Mouse (Mus musculus) ES-E14 (cell line): Measurements from ENCODE around the gene Dpysl5. TPM values are rescaled to one million over a fixed set of nuclear protein-coding genes. Genes with fewer than 3 reads are reported as not detected.

ENCODE experiments used
- DNase-seq: peaks from one replicate; pipeline ENCODE4 v3.0.0-alpha.2; 2013; ENCODE audit warnings: low read depth, low spot score
- H3K27ac ChIP-seq: 2 replicates; pipeline ENCODE4 v1.5.1; 2012; ENCODE audit warnings: low read depth, mild to moderate bottlenecking, low read length, moderate library complexity, mixed read lengths; ENCODE audit not compliant: poor library complexity, insufficient read depth, severe bottlenecking
- H3K36me3 ChIP-seq: 2 replicates; pipeline ENCODE4 v1.6.1; 2012; ENCODE audit warnings: mild to moderate bottlenecking, low read length, moderate library complexity, mixed read lengths; ENCODE audit not compliant: control insufficient read depth, poor library complexity, insufficient read depth, severe bottlenecking
- H3K4me1 ChIP-seq, 2 experiments: fragments of 150-350 bp in 1 of 2; sonication (generic) in 1 of 2; 2 replicates each; pipeline ENCODE4 v1.6.1; 2012; ENCODE audit warnings: low read length in 2 of 2, mild to moderate bottlenecking in 1 of 2, mixed read lengths in 1 of 2; ENCODE audit not compliant: control insufficient read depth in 2 of 2, insufficient read depth in 2 of 2, poor library complexity in 1 of 2
- H3K4me3 ChIP-seq, 2 experiments: fragments of 150-350 bp in 1 of 2; sonication (generic) in 1 of 2; 2 replicates each; pipeline ENCODE4 v1.5.1; 2012; ENCODE audit warnings: low read length in 2 of 2, low read depth in 1 of 2, mild to moderate bottlenecking in 1 of 2, mixed read lengths in 1 of 2; ENCODE audit not compliant: insufficient read depth in 1 of 2, poor library complexity in 1 of 2, severe bottlenecking in 1 of 2
- H3K9ac ChIP-seq: 2 replicates; pipeline ENCODE4 v1.6.1; 2012; ENCODE audit warnings: low read depth, mild to moderate bottlenecking, low read length, mixed read lengths; ENCODE audit not compliant: poor library complexity, insufficient read depth, severe bottlenecking
- H3K9me3 ChIP-seq: fragments of 150-350 bp; sonication (generic); 2 replicates; pipeline ENCODE4 v1.6.1; 2012; ENCODE audit warnings: low read depth, mild to moderate bottlenecking, low read length; ENCODE audit not compliant: control insufficient read depth, insufficient read depth
- CHD2 ChIP-seq: IDR thresholded peaks from 2 replicates; pipeline ENCODE4 v1.6.1; 2014; ENCODE audit warnings: mild to moderate bottlenecking, low read depth, low read length, inconsistent platforms
- HCFC1 ChIP-seq: IDR thresholded peaks from 2 replicates; pipeline ENCODE4 v1.6.1; 2012; ENCODE audit warnings: low read length, inconsistent platforms, borderline replicate concordance; ENCODE audit not compliant: insufficient read depth
- MAFK ChIP-seq: IDR thresholded peaks from 2 replicates; pipeline ENCODE4 v1.6.1; 2014; ENCODE audit warnings: mild to moderate bottlenecking, low read depth, low read length, inconsistent platforms; ENCODE audit not compliant: insufficient read depth
- ZC3H11A ChIP-seq: IDR thresholded peaks from 2 replicates; pipeline ENCODE4 v1.6.1; 2012; ENCODE audit warnings: low read depth, mild to moderate bottlenecking, inconsistent platforms, low read length, borderline replicate concordance
- ZNF384 ChIP-seq: IDR thresholded peaks from 2 replicates; pipeline ENCODE4 v1.6.1; 2012; ENCODE audit warnings: low read depth, low read length, inconsistent platforms
- in situ Hi-C, 2 experiments: fragments of 600-800 bp; cut with MboI; formaldehyde crosslinking; loops; one replicate each; pipeline ENCODE4 v1.15.1; 2025; ENCODE audit warnings: low sequenced_read_pairs in 2 of 2, inconsistent platforms in 1 of 2; ENCODE audit not compliant: unreplicated experiment in 2 of 2
- total RNA-seq: library from RNA; depleted of rRNA; stranded (reverse); fragments of 300-350 nt; gene quantifications from 2 replicates; pipeline ENCODE4 v1.2.3, GENCODE M21; 2012

The Dpysl5 gene
- total RNA-seq, 1 experiment: 5.3 TPM

GRCm38 (mm10) chr5:30739595-30739994 is 28.2 kb downstream of the Dpysl5 start:
- Histone ChIP-seq H3K9me3 (no peaks in the 10 kb centered on the region), H3K9ac (no peak overlapping the region), H3K4me1 (peaks cover 0 to 8% of the 10 kb centered on the region in 2 experiments; a peak in 1 of 4 replicates), H3K4me3 (no peak overlapping the region), H3K36me3 (peaks cover 5% of the 10 kb centered on the region; the same call in 1 of the 2 replicates), H3K27ac (no peak overlapping the region)
- in situ Hi-C loops: no loop called here
- DNase-seq: no peak
- TF ChIP-seq HCFC1 (no peak), CHD2 (no peak), MAFK (no peak), ZC3H11A (no peak), ZNF384 (no peak)

GRCm38 (mm10) chr5:30749582-30750311 is 38.4 kb downstream of the Dpysl5 start:
- Histone ChIP-seq H3K9me3 (no peaks in the 10 kb centered on the region), H3K4me1 (no peaks in the 10 kb centered on the region), H3K36me3 (no peaks in the 10 kb centered on the region; the same call in 1 of the 2 replicates), H3K4me3 (no peak overlapping the region), H3K27ac (no peak overlapping the region), H3K9ac (no peak overlapping the region)
- no peak for DNase-seq
- TF ChIP-seq ZNF384 (no peak), MAFK (no peak), CHD2 (no peak), ZC3H11A (no peak), HCFC1 (no peak)
- in situ Hi-C loops: no loop called here

- TF ChIP-seq HCFC1 (no peak), CHD2 (no peak), MAFK (no peak), ZNF384 (no peak)
- H3K9ac ChIP-seq: no peak overlapping the region
- no peak overlapping the region for H3K4me3 ChIP-seq
- H3K36me3 ChIP-seq: no peaks in the 10 kb centered on the region
- in situ Hi-C loops: no loop called here
- H3K4me1 ChIP-seq: no peaks in the 10 kb centered on the region
- no peak for DNase-seq
- H3K9me3 ChIP-seq: no peaks in the 10 kb centered on the region
- no peak overlapping the region for H3K27ac ChIP-seq
These were observed 39.7 kb downstream of the Dpysl5 start for GRCm38 (mm10) chr5:30751071-30751470.

- Histone ChIP-seq H3K27ac (no peak overlapping the region), H3K9ac (no peak overlapping the region), H3K4me3 (no peak overlapping the region), H3K9me3 (no peaks in the 10 kb centered on the region), H3K36me3 (no peaks in the 10 kb centered on the region), H3K4me1 (no peaks in the 10 kb centered on the region)
- in situ Hi-C loops: no loop called here
- TF ChIP-seq MAFK (no peak), ZNF384 (no peak), ZC3H11A (no peak), CHD2 (no peak), HCFC1 (no peak)
- DNase-seq: no peak
These were observed 41.8 kb downstream of the Dpysl5 start for GRCm38 (mm10) chr5:30753128-30753527.

DNA sequence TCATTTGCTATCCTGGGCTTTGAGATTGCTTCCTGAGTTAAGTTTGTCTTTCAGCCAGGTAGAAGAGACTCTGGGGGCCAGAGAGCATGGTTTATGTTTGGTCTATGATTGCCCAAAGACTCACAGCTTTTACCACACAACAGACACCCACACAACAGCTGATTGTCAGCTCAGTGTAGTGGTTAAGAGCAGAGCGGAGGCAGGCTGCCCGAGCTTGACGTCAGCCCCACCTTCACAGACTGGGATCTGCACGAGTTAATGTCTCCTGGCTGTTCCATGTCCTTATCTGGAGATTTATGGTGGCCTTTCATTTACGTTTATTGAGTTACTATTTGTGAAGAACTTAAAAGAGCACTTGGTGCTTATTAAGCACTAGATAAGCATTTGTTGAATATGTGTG is 43.9 kb downstream of the Dpysl5 start:
- H3K36me3 ChIP-seq: no peaks in the 10 kb centered on the region
- no peak for TF ChIP-seq CHD2
- TF ChIP-seq ZNF384: no peak
- no peak for TF ChIP-seq MAFK
- TF ChIP-seq ZC3H11A: no peak
- H3K4me3 ChIP-seq: no peak overlapping the region
- no peaks in the 10 kb centered on the region for H3K9me3 ChIP-seq
- in situ Hi-C loops: no loop called here
- no peak overlapping the region for H3K9ac ChIP-seq
- H3K27ac ChIP-seq: no peak overlapping the region
- DNase-seq: no peak
- H3K4me1 ChIP-seq: no peaks in the 10 kb centered on the region
